Mouse (Mus musculus) layer of hippocampus, postnatal 14 days (tissue): ENCODE measurements around the gene Mical1. TPM values are rescaled to one million over a fixed set of nuclear protein-coding genes. Genes with fewer than 3 reads are reported as not detected.

ENCODE experiments used
- DNase-seq, 2 experiments: peaks; one replicate each; pipeline ENCODE4 v3.0.0; 2021 to 2022; ENCODE audit warnings: low spot score in 2 of 2, mixed read lengths in 1 of 2
- total RNA-seq, 2 experiments: library from RNA; stranded (reverse); gene quantifications; 2 replicates each; pipeline ENCODE4 v1.2.3; 2021

The Mical1 gene
- total RNA-seq, 2 experiments from 2014 or later: 24.5 to 31.3 TPM

DNA sequence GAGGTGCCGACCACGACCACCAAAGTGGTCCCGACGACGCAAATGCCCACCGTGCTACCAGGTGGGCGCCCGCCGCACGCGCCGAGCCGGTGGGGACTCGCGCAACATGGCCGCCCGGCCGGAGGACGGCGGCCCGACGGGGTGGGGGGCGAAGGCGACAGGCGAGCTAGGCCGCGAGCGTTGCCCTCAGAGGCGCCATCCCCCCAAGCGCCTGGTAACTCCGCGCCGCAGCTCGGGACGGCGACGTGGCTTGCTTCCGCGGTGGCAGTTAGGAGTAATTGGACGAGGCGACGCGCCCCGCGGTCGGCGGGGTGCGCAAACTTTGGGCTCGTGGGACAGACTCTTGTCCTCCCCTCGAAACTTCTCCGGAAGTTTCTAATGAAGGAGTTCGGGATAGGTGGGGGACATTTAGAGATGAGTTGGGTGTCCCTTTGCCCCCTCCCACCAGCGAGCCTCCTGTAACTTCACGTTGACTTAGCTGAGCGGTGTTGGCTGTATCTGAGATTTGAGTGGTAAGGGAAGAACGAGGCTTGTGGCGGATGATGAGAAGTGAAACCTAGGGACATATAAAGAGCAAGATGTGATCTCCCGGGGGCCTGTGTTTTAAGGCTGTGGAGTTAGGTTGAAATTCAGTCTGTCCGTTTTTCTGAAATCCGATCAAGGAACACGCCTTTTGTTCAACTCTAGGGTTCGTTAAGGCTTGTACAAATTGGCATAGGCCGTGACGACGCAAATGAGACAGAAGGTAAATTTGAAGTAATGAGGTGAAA lies 43.7 kb downstream of the Mical1 start:
- peak in 1 of 2 experiments; percentile 45 for DNase-seq

GRCm38 (mm10) chr10:41520410-41520673 lies 44.2 kb downstream of the Mical1 start:
- no peak for DNase-seq

- no peak for DNase-seq
These were observed 47.3 kb downstream of the Mical1 start for GRCm38 (mm10) chr10:41523386-41523785.

- no peak for DNase-seq
These were observed 49.6 kb downstream of the Mical1 start for GRCm38 (mm10) chr10:41525696-41526095.

- DNase-seq: no peak
These were observed 53.9 kb downstream of the Mical1 start for GRCm38 (mm10) chr10:41529972-41530371.

GRCm38 (mm10) chr10:41535991-41536390 lies 59.9 kb downstream of the Mical1 start:
- DNase-seq: no peak

Other genes with a start within 250 kb of the Mical1 start
- 10 to 100 TPM; 37.0 to 40.2 TPM for gene Fig4, start 173.1 kb upstream of the Mical1 start, total RNA-seq
- under 1 TPM; 0.45 to 0.67 TPM for gene Ak9, start 172.3 kb upstream of the Mical1 start, total RNA-seq
- gene Zbtb24, start 25.9 kb upstream of the Mical1 start, total RNA-seq: 10 to 100 TPM; 16.0 to 16.1 TPM
- 10 to 100 TPM; 21.1 to 23.3 TPM for gene Smpd2, start 14.1 kb downstream of the Mical1 start, total RNA-seq
- 1 to 10 TPM; 7.3 to 7.4 TPM for gene Ppil6, start 14.1 kb downstream of the Mical1 start, total RNA-seq
- gene Cd164, start 43.1 kb downstream of the Mical1 start, total RNA-seq: 10 to 100 TPM; 55.3 to 60.9 TPM
- 1 to 10 TPM; 2.3 to 3.7 TPM for gene Ccdc162, start 240.3 kb downstream of the Mical1 start, total RNA-seq